Mouse (Mus musculus) embryonic fibroblast, embryonic 13.5 days (primary cell): ENCODE measurements around the gene Pax7.

ENCODE experiments used
- CTCF ChIP-seq: IDR thresholded peaks from 2 replicates; pipeline ENCODE4 v1.5.1; 2011; ENCODE audit warnings: mild to moderate bottlenecking, control low read depth, low read length, moderate library complexity, borderline replicate concordance; ENCODE audit not compliant: insufficient read depth
- POLR2A ChIP-seq: IDR thresholded peaks from 2 replicates; pipeline ENCODE4 v1.6.1; 2011; ENCODE audit warnings: low read depth, mild to moderate bottlenecking, control low read depth, low read length, moderate library complexity

DNA sequence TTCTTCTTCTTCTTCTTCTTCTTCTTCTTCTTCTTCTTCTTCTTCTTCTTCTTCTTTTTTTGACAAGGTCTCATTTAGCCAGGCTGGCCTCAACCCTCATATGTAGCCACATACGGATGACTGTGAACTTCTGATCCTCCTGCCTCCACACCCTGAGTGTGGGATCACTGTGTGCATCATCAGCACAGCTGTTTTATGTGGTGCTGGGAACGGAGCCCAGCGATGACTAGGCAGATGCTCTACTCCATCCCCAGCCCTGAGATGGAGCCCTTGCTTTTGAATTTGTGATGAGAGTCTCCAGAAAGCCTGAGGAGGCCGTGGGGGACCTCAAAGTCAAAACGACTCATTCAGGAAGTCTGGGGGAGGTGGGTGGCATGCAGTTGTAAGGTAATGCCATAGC lies 114.3 kb downstream of the Pax7 start:
- no peak for TF ChIP-seq CTCF
- TF ChIP-seq POLR2A = no peak
